ENCODE assay signal across 31 mouse cellular contexts in genomic region chr11:19633621-19634020, GRCm38 (mm10).
DNase-seq lines count a peak whose midpoint lies in the region; ATAC-seq and TF ChIP-seq lines count a peak whose summit lies in the region.
"Had no signal": no experiment of that assay in that cellular context is flagged by ENCODE, and none has a peak within 500 bp of the region (broad histone marks: within the 10 kb centered on the region; RNA-seq: fewer than 3 reads in every experiment).

No protein-coding gene starts in this region.

- no peak overlapping the region for H3K4me3 ChIP-seq in MEL (ENCODE audit: control insufficient read depth in 1 of 2, insufficient read depth in 1 of 2, low read depth in 2 of 2, low read length in 2 of 2)
- H3K4me3 ChIP-seq: embryonic facial prominence, embryonic 10.5 days; embryonic facial prominence, embryonic 13.5 days; erythroblast, embryonic 14.5 days; forebrain, embryonic 12.5 days; forebrain, embryonic 15.5 days; heart, embryonic 10.5 days; heart, embryonic 13.5 days; hindbrain, embryonic 12.5 days; hindbrain, embryonic 15.5 days had no signal

- H3K4me1 ChIP-seq in MEL (ENCODE audit: control insufficient read depth in 1 of 2, insufficient read depth in 2 of 2, low read length in 2 of 2): peaks cover 3 to 8% of the 10 kb centered on the region in 2 experiments; a peak in 3 of 4 replicates
- H3K4me1 ChIP-seq: embryonic facial prominence, embryonic 13.5 days; forebrain, embryonic 12.5 days; forebrain, embryonic 15.5 days; heart, embryonic 10.5 days; heart, embryonic 13.5 days; hindbrain, embryonic 12.5 days; hindbrain, embryonic 15.5 days had no signal

- no peaks in the 10 kb centered on the region for H3K9me3 ChIP-seq in MEL (replicated peaks; ENCODE audit: insufficient read depth, low read length)
- H3K9me3 ChIP-seq: embryonic facial prominence, embryonic 10.5 days; embryonic facial prominence, embryonic 13.5 days; forebrain, embryonic 12.5 days; forebrain, embryonic 15.5 days; G1E; heart, embryonic 10.5 days; heart, embryonic 13.5 days; hindbrain, embryonic 12.5 days; hindbrain, embryonic 15.5 days had no signal

- TF ChIP-seq EP300 in MEL (IDR thresholded peaks at IDR 0.05; ENCODE audit: low read depth in 1 of 2, low read length in 2 of 2): no peak

- no peak for TF ChIP-seq POLR2A in MEL (IDR thresholded peaks at IDR 0.05; ENCODE audit: control insufficient read depth in 1 of 2, insufficient read depth in 1 of 2, low read depth in 1 of 2, low read length in 2 of 2, poor library complexity in 1 of 2)

- no peak for TF ChIP-seq CTCF in MEL (IDR thresholded peaks at IDR 0.05 in 2 of 3, conservative IDR thresholded peaks at IDR 0.05 in 1 of 3; ENCODE audit: control insufficient read depth in 1 of 3, insufficient read depth in 1 of 3, low read depth in 2 of 3, low read length in 3 of 3, poor library complexity in 1 of 3, severe bottlenecking in 1 of 3)

- H3K36me3 ChIP-seq in MEL (ENCODE audit: control insufficient read depth in 1 of 2, insufficient read depth in 2 of 2, low read length in 2 of 2): peaks cover 0 to 6% of the 10 kb centered on the region in 2 experiments; a peak in 2 of 4 replicates
- H3K36me3 ChIP-seq: embryonic facial prominence, embryonic 10.5 days; embryonic facial prominence, embryonic 13.5 days; forebrain, embryonic 12.5 days; forebrain, embryonic 15.5 days; G1E; heart, embryonic 10.5 days; heart, embryonic 13.5 days; hindbrain, embryonic 12.5 days; hindbrain, embryonic 15.5 days had no signal

- H3K9ac ChIP-seq in MEL (ENCODE audit: control insufficient read depth, low read depth, low read length, poor library complexity, severe bottlenecking): no peak overlapping the region
- H3K9ac ChIP-seq: embryonic facial prominence, embryonic 13.5 days; forebrain, embryonic 12.5 days; forebrain, embryonic 15.5 days; heart, embryonic 13.5 days; hindbrain, embryonic 12.5 days; hindbrain, embryonic 15.5 days had no signal

- TF ChIP-seq RAD21 in MEL (IDR thresholded peaks at IDR 0.05; ENCODE audit: low read depth, low read length): no peak

- peak; percentile 40 for DNase-seq in MEL (ENCODE audit: low read depth, low spot score)
- DNase-seq in R1 (ENCODE audit: low read depth, low spot score): peak; percentile 10
- no peak for DNase-seq in adrenal gland, adult (ENCODE audit: inconsistent age in 2 of 2, low spot score in 1 of 2)
- DNase-seq in lung, postnatal 36 days: no peak
- DNase-seq: adrenal gland, adult 8-10 months; adrenal gland, postnatal 25 days; B cell, adult 2 months; cerebellum, adult 11-12 months; cerebellum, adult 8-10 months; cerebellum, postnatal 10 days; cerebellum, postnatal 36 days; embryo, embryonic 11 days; gastrocnemius, postnatal 10 days; gastrocnemius, postnatal 36 days; heart, adult 18-20 months; heart, postnatal 14 days; heart, postnatal 4 days had no signal

- H3K27ac ChIP-seq in MEL (ENCODE audit: control insufficient read depth, low read depth, low read length): no peak overlapping the region
- H3K27ac ChIP-seq: embryonic facial prominence, embryonic 10.5 days; embryonic facial prominence, embryonic 13.5 days; forebrain, embryonic 12.5 days; forebrain, embryonic 15.5 days; heart, embryonic 10.5 days; heart, embryonic 13.5 days; hindbrain, embryonic 12.5 days; hindbrain, embryonic 15.5 days had no signal

- peak; percentile 47; the same call in 1 of the 2 replicates for ATAC-seq in megakaryocyte, adult 5-6 weeks (ENCODE audit: poor library complexity, severe bottlenecking)
- ATAC-seq in frontal cortex, adult (ENCODE audit: low TSS enrichment): no peak
- ATAC-seq: forebrain, embryonic 15.5 days; intestine, postnatal 0 days had no signal

- no peaks in the 10 kb centered on the region for H3K79me2 ChIP-seq in MEL (ENCODE audit: control insufficient read depth, insufficient read depth, low read length, poor library complexity)

- no peaks in the 10 kb centered on the region for H3K27me3 ChIP-seq in MEL (ENCODE audit: control insufficient read depth in 1 of 2, insufficient read depth in 2 of 2, low read length in 2 of 2)
- H3K27me3 ChIP-seq: CH12.LX; embryonic facial prominence, embryonic 13.5 days; forebrain, embryonic 12.5 days; forebrain, embryonic 15.5 days; heart, embryonic 13.5 days; hindbrain, embryonic 12.5 days; hindbrain, embryonic 15.5 days had no signal

TF ChIP-seq in MEL, 35 proteins besides CTCF, POLR2A, EP300 and RAD21:
- TF ChIP-seq ZMIZ1 (IDR thresholded peaks at IDR 0.05; ENCODE audit: low read depth, low read length): no peak
- TF ChIP-seq MAFK (IDR thresholded peaks at IDR 0.05; ENCODE audit: borderline replicate concordance, low read depth, low read length): no peak
- no peak for TF ChIP-seq KAT2A (conservative IDR thresholded peaks at IDR 0.05; ENCODE audit: low read depth, low read length)
- peak; percentile 85 for TF ChIP-seq USF1 (IDR thresholded peaks at IDR 0.05; ENCODE audit: low read depth, low read length)
- TF ChIP-seq JUND (IDR thresholded peaks at IDR 0.05; ENCODE audit: low read depth, low read length): no peak
- TF ChIP-seq SIN3A (IDR thresholded peaks at IDR 0.05; ENCODE audit: low read length): peak; percentile 56
- no peak for TF ChIP-seq MEF2A (IDR thresholded peaks at IDR 0.05; ENCODE audit: extremely low read depth, insufficient replicate concordance, low read depth, low read length, poor library complexity, severe bottlenecking)
- no peak for TF ChIP-seq GABPA (IDR thresholded peaks at IDR 0.05; ENCODE audit: low read depth, low read length)
- no peak for TF ChIP-seq SMC3 (IDR thresholded peaks at IDR 0.05; ENCODE audit: low read depth, low read length)
- no peak for TF ChIP-seq ZC3H11A (IDR thresholded peaks at IDR 0.05; ENCODE audit: low read depth, low read length)
- no peak for TF ChIP-seq MAZ (IDR thresholded peaks at IDR 0.05; ENCODE audit: low read depth, low read length)
- no peak for TF ChIP-seq UBTF (IDR thresholded peaks at IDR 0.05; ENCODE audit: borderline replicate concordance, insufficient read depth, low read depth, low read length)
- no peak for TF ChIP-seq ZNF384 (IDR thresholded peaks at IDR 0.05; ENCODE audit: low read depth, low read length)
- TF ChIP-seq USF2 (IDR thresholded peaks at IDR 0.05; ENCODE audit: borderline replicate concordance in 1 of 2, insufficient read depth in 1 of 2, low read depth in 1 of 2, low read length in 2 of 2): peak in 1 of 2 experiments; percentile 53; a peak in 1 of 4 replicates
- TF ChIP-seq ZKSCAN1 (IDR thresholded peaks at IDR 0.05; ENCODE audit: low read depth, low read length): no peak
- TF ChIP-seq MYB (IDR thresholded peaks at IDR 0.05; ENCODE audit: low read depth, low read length): 0 out of 2 replicates have a peak, but pooled peaks have one; percentile 13
- TF ChIP-seq HCFC1 (IDR thresholded peaks at IDR 0.05; ENCODE audit: low read depth, low read length): no peak
- peak; percentile 89 for TF ChIP-seq MXI1 (IDR thresholded peaks at IDR 0.05; ENCODE audit: low read depth, low read length)
- TF ChIP-seq TCF12 (IDR thresholded peaks at IDR 0.05; ENCODE audit: low read depth, low read length): no peak
- 0 out of 2 replicates have a peak, but pooled peaks have one; percentile 25 for TF ChIP-seq MYC (IDR thresholded peaks at IDR 0.05; ENCODE audit: low read depth, low read length)
- TF ChIP-seq TAL1 (IDR thresholded peaks at IDR 0.05; ENCODE audit: low read length): no peak
- no peak for TF ChIP-seq NELFE (IDR thresholded peaks at IDR 0.05; ENCODE audit: low read depth, low read length)
- TF ChIP-seq POLR2AphosphoS5 (IDR thresholded peaks at IDR 0.05; ENCODE audit: borderline replicate concordance, low read depth, low read length): no peak
- TF ChIP-seq GATA1 (IDR thresholded peaks at IDR 0.05; ENCODE audit: low read depth, low read length): no peak
- no peak for TF ChIP-seq NRF1 (IDR thresholded peaks at IDR 0.05; ENCODE audit: insufficient read depth, low read depth, low read length, poor library complexity, severe bottlenecking)
- peak; percentile 74 for TF ChIP-seq BHLHE40 (IDR thresholded peaks at IDR 0.05; ENCODE audit: borderline replicate concordance, low read depth, low read length)
- TF ChIP-seq TBP (IDR thresholded peaks at IDR 0.05; ENCODE audit: low read depth, low read length): no peak
- no peak for TF ChIP-seq CHD2 (IDR thresholded peaks at IDR 0.05; ENCODE audit: low read length)
- no peak for TF ChIP-seq CHD1 (IDR thresholded peaks at IDR 0.05; ENCODE audit: low read depth, low read length)
- 0 out of 2 replicates have a peak, but pooled peaks have one; percentile 6 for TF ChIP-seq ETS1 (IDR thresholded peaks at IDR 0.05; ENCODE audit: low read depth, low read length)
- no peak for TF ChIP-seq E2F4 (IDR thresholded peaks at IDR 0.05; ENCODE audit: borderline replicate concordance, low read depth, low read length)
- TF ChIP-seq ELF1 (IDR thresholded peaks at IDR 0.05; ENCODE audit: low read depth, low read length): no peak
- TF ChIP-seq MAX (IDR thresholded peaks at IDR 0.05; ENCODE audit: low read length): peak; percentile 78
- TF ChIP-seq POLR2AphosphoS2 (IDR thresholded peaks at IDR 0.05; ENCODE audit: low read length): no peak
- no peak for TF ChIP-seq RCOR1 (IDR thresholded peaks at IDR 0.05; ENCODE audit: low read depth, low read length)

Comparison
In these comparisons a context has a peak if more than half of its experiments do, and no peak if none do; other contexts are left out.
1. DNase-seq: peak in MEL (single experiment) and R1 (single experiment); none in adrenal gland, adult (0 of 2) and lung, postnatal 36 days (single experiment).